8 mouse cellular contexts compared by ENCODE assay signal in genomic region chr7:45123186-45123570, GRCm38 (mm10). TPM values are rescaled to one million over a fixed set of nuclear protein-coding genes. Genes with fewer than 3 reads are reported as not detected.
A peak's percentile ranks its signal among the peaks of the same experiment; 100 is the strongest.
DNase-seq lines count a peak whose midpoint lies in the region; ATAC-seq lines count a peak whose summit lies in the region.

No protein-coding gene starts in this region.

- H3K9me3 ChIP-seq in heart, embryonic 15.5 days (replicated peaks): no peaks in the 10 kb centered on the region
- no peaks in the 10 kb centered on the region for H3K9me3 ChIP-seq in liver, embryonic 13.5 days (replicated peaks)

- peak overlapping the region; percentile 75 for H3K4me2 ChIP-seq in heart, embryonic 15.5 days
- H3K4me2 ChIP-seq in liver, embryonic 13.5 days: peak overlapping the region; percentile 94

- intact Hi-C loops in left cerebral cortex, postnatal 4 days (cut with DNase I): no loop called here

- peaks cover 50% of the 10 kb centered on the region for H3K4me1 ChIP-seq in heart, embryonic 15.5 days (replicated peaks)
- H3K4me1 ChIP-seq in liver, embryonic 13.5 days (replicated peaks): peaks cover 87% of the 10 kb centered on the region

- WGBS in heart, embryonic 15.5 days: 16% methylated on average over 12 of the region's 12 CpGs
- 7% methylated on average over 12 of the region's 12 CpGs for WGBS in liver, embryonic 13.5 days (ENCODE audit: insufficient replicate concordance)

- no peaks in the 10 kb centered on the region for H3K27me3 ChIP-seq in heart, embryonic 15.5 days
- no peaks in the 10 kb centered on the region for H3K27me3 ChIP-seq in liver, embryonic 13.5 days
- no peaks in the 10 kb centered on the region for H3K27me3 ChIP-seq in splenic B cell, adult 2 months (ENCODE audit: control insufficient read depth, insufficient read depth, low read length, poor library complexity, severe bottlenecking)

- no peak for ATAC-seq in heart, embryonic 15.5 days (replicated peaks; ENCODE audit: insufficient number of reproducible peaks, insufficient read depth, low FRiP score, low read depth)
- ATAC-seq in liver, embryonic 13.5 days (ENCODE audit: low read depth): no peak

- peak overlapping the region; percentile 85 for H3K4me3 ChIP-seq in heart, embryonic 15.5 days
- H3K4me3 ChIP-seq in liver, embryonic 13.5 days (replicated peaks): peak overlapping the region; percentile 95

- peak; percentile 48 for DNase-seq in left cerebral cortex, postnatal 4 days
- no peak for DNase-seq in left cerebral cortex, adult 11 months (ENCODE audit: low spot score)
- peak; percentile 44 for DNase-seq in T-cell, adult 2 months (ENCODE audit: low spot score)
- DNase-seq in liver, embryonic 13.5 days: no peak
- peak; percentile 62 for DNase-seq in splenic B cell, adult 2 months (ENCODE audit: low read depth, low spot score)
- no peak for DNase-seq in adipocyte (ENCODE audit: low spot score)
- DNase-seq in right cerebral cortex, postnatal 14 days: no peak

- H3K27ac ChIP-seq in heart, embryonic 15.5 days: peak overlapping the region; percentile 82
- peak overlapping the region; percentile 89 for H3K27ac ChIP-seq in liver, embryonic 13.5 days

- peaks cover 74% of the 10 kb centered on the region for H3K36me3 ChIP-seq in heart, embryonic 15.5 days
- peaks cover 80% of the 10 kb centered on the region for H3K36me3 ChIP-seq in liver, embryonic 13.5 days
- H3K36me3 ChIP-seq in splenic B cell, adult 2 months (ENCODE audit: control insufficient read depth, insufficient read depth, low read length, poor library complexity, severe bottlenecking): peaks cover 13% of the 10 kb centered on the region

- H3K9ac ChIP-seq in heart, embryonic 15.5 days: peak overlapping the region; percentile 94
- H3K9ac ChIP-seq in liver, embryonic 13.5 days: peak overlapping the region; percentile 98

RNA-seq across cellular contexts. Expression of gene Rps11, which starts 1.1 kb away (rescaled TPM):
- total RNA-seq in left cerebral cortex, postnatal 4 days (2021): 100 to 1,000 TPM; 707 to 729 TPM
- polyA plus RNA-seq in heart, embryonic 15.5 days (2015; fragmentation: Nextera tagmentation; extraction: Ambion mirVana): 794 and 808 TPM in 2 replicates
- 1,277 and 1,372 TPM in 2 replicates for polyA plus RNA-seq in liver, embryonic 13.5 days (2015; fragmentation: Nextera tagmentation; extraction: Ambion mirVana)

RNA-seq across cellular contexts. Expression of gene Rpl13a, which starts 5.4 kb away (rescaled TPM):
- 1,000 to 10,000 TPM in 1 of 2 experiments, 100 to 1,000 TPM in 1; 958 to 1,083 TPM for total RNA-seq in left cerebral cortex, postnatal 4 days (2021)
- polyA plus RNA-seq in heart, embryonic 15.5 days (2015; fragmentation: Nextera tagmentation; extraction: Ambion mirVana): 697 and 762 TPM in 2 replicates
- 972 and 1,063 TPM in 2 replicates for polyA plus RNA-seq in liver, embryonic 13.5 days (2015; fragmentation: Nextera tagmentation; extraction: Ambion mirVana)

RNA-seq across cellular contexts. Expression of gene Gm45713, which starts 12.9 kb away (rescaled TPM):
- total RNA-seq in left cerebral cortex, postnatal 4 days (2021): under 1 TPM in 1 of 2 experiments, not detected in 1; 0.50 TPM
- 0.22 TPM in 1 of 2 replicates, not detected in the other for polyA plus RNA-seq in heart, embryonic 15.5 days (2015; fragmentation: Nextera tagmentation; extraction: Ambion mirVana)
- polyA plus RNA-seq in liver, embryonic 13.5 days (2015; fragmentation: Nextera tagmentation; extraction: Ambion mirVana): 0.12 and 0.37 TPM in 2 replicates

RNA-seq across cellular contexts. Expression of gene Flt3l, which starts 13.1 kb away (rescaled TPM):
- total RNA-seq in left cerebral cortex, postnatal 4 days (2021): 1 to 10 TPM; 2.8 to 3.0 TPM
- 1.5 and 2.2 TPM in 2 replicates for polyA plus RNA-seq in heart, embryonic 15.5 days (2015; fragmentation: Nextera tagmentation; extraction: Ambion mirVana)
- 4.5 and 5.4 TPM in 2 replicates for polyA plus RNA-seq in liver, embryonic 13.5 days (2015; fragmentation: Nextera tagmentation; extraction: Ambion mirVana)

RNA-seq across cellular contexts. Expression of gene Fcgrt, which starts 19.5 kb away (rescaled TPM):
- 10 to 100 TPM; 17.7 to 18.3 TPM for total RNA-seq in left cerebral cortex, postnatal 4 days (2021)
- 52.5 and 62.7 TPM in 2 replicates for polyA plus RNA-seq in heart, embryonic 15.5 days (2015; fragmentation: Nextera tagmentation; extraction: Ambion mirVana)
- 29.2 and 31.9 TPM in 2 replicates for polyA plus RNA-seq in liver, embryonic 13.5 days (2015; fragmentation: Nextera tagmentation; extraction: Ambion mirVana)

Comparison
In these comparisons a context has a peak if more than half of its experiments do, and no peak if none do; other contexts are left out.
1. DNase-seq: peak in left cerebral cortex, postnatal 4 days (single experiment), T-cell, adult 2 months (single experiment) and splenic B cell, adult 2 months (single experiment); none in left cerebral cortex, adult 11 months (single experiment), liver, embryonic 13.5 days (single experiment), adipocyte (single experiment) and right cerebral cortex, postnatal 14 days (single experiment).